Mouse (Mus musculus) forebrain, embryonic 16.5 days (tissue): ENCODE measurements at regions not wholly inside any gene's neighbourhood (a gene's known extent, or its start where the extent isn't known, plus 50 kb on each side); places are given as distances from the start of the nearest gene placed in this dataset.

Source experiments
- ATAC-seq: fragments of 200-750 bp; cut with Nextera tagmentation; 2 replicates; pipeline ENCODE4 v1.8.0; 2017; ENCODE audit warnings: mild to moderate bottlenecking, moderate library complexity
- H3K27ac ChIP-seq: fragments of 300-500 bp; sonication (generic); 2 replicates; pipeline ENCODE4 v1.5.1; 2014; ENCODE audit warnings: low read length, control low read depth
- H3K27me3 ChIP-seq: fragments of 300-500 bp; sonication (generic); replicated peaks from 2 replicates; pipeline ENCODE4 v1.6.1; 2014; ENCODE audit warnings: low read length; ENCODE audit not compliant: control insufficient read depth, insufficient read depth
- H3K36me3 ChIP-seq: fragments of 300-500 bp; sonication (generic); 2 replicates; pipeline ENCODE4 v1.6.1; 2014; ENCODE audit not compliant: control insufficient read depth, insufficient read depth
- H3K4me1 ChIP-seq: fragments of 300-500 bp; sonication (generic); replicated peaks from 2 replicates; pipeline ENCODE4 v1.6.1; 2014; ENCODE audit warnings: low read length; ENCODE audit not compliant: control insufficient read depth, insufficient read depth
- H3K4me2 ChIP-seq: fragments of 300-500 bp; sonication (generic); 2 replicates; pipeline ENCODE4 v1.6.1; 2014; ENCODE audit warnings: mild to moderate bottlenecking, low read length, control low read depth
- H3K4me3 ChIP-seq: fragments of 300-500 bp; sonication (generic); replicated peaks from 2 replicates; pipeline ENCODE4 v1.5.1; 2014; ENCODE audit warnings: mild to moderate bottlenecking, low read length, control low read depth
- H3K9ac ChIP-seq: fragments of 300-500 bp; sonication (generic); replicated peaks from 2 replicates; pipeline ENCODE4 v1.6.1; 2014; ENCODE audit warnings: low read depth, low read length, control low read depth
- H3K9me3 ChIP-seq: fragments of 300-500 bp; sonication (generic); 2 replicates; pipeline ENCODE4 v1.6.1; 2016; ENCODE audit warnings: low read length; ENCODE audit not compliant: control insufficient read depth
- whole genome bisulfite sequencing: fragments of 180-500 bp; shearing (Covaris S2); extraction: QIAGEN DNeasy Blood & Tissue Kit; methylation state at CpG from one replicate; pipeline ENCODE4 v1.1.7; 2014; 5-methylcytosine and 5-hydroxymethylcytosine counted together

GRCm38 (mm10) chr12:25268871-25269850 lies 172.2 kb upstream of the Id2 start:
- Histone ChIP-seq H3K4me1 (no peaks in the 10 kb centered on the region), H3K27ac (no peak overlapping the region), H3K4me3 (no peak overlapping the region), H3K9me3 (no peaks in the 10 kb centered on the region), H3K9ac (no peak overlapping the region), H3K4me2 (no peak overlapping the region), H3K36me3 (no peaks in the 10 kb centered on the region), H3K27me3 (no peaks in the 10 kb centered on the region)
- ATAC-seq, result no peak
- WGBS, result 66% methylated on average over 18 of the region's 18 CpGs

- Histone ChIP-seq H3K27me3 (no peaks in the 10 kb centered on the region), H3K4me3 (no peak overlapping the region), H3K27ac (no peak overlapping the region), H3K36me3 (no peaks in the 10 kb centered on the region), H3K4me2 (no peak overlapping the region), H3K9me3 (no peaks in the 10 kb centered on the region), H3K4me1 (no peaks in the 10 kb centered on the region), H3K9ac (no peak overlapping the region)
- ATAC-seq, result no peak
- 65% methylated on average over 7 of the region's 7 CpGs for WGBS
Measured at GRCm38 (mm10) chr12:25268323-25268722, 171.4 kb upstream of the Id2 start.

GRCm38 (mm10) chr12:25267572-25268115 lies 170.7 kb upstream of the Id2 start:
- H3K9ac ChIP-seq, result no peak overlapping the region
- no peak for ATAC-seq
- H3K4me3 ChIP-seq, result no peak overlapping the region
- H3K4me1 ChIP-seq, result no peaks in the 10 kb centered on the region
- no peaks in the 10 kb centered on the region for H3K27me3 ChIP-seq
- H3K9me3 ChIP-seq, result no peaks in the 10 kb centered on the region
- no peaks in the 10 kb centered on the region for H3K36me3 ChIP-seq
- 92% methylated on average over 13 of the region's 13 CpGs for whole genome bisulfite sequencing
- H3K4me2 ChIP-seq, result no peak overlapping the region
- H3K27ac ChIP-seq, result no peak overlapping the region

GRCm38 (mm10) chr12:25266701-25267571 lies 170.0 kb upstream of the Id2 start:
- Histone ChIP-seq H3K27me3 (no peaks in the 10 kb centered on the region), H3K36me3 (no peaks in the 10 kb centered on the region), H3K9ac (no peak overlapping the region), H3K4me2 (no peak overlapping the region), H3K27ac (no peak overlapping the region), H3K4me1 (no peaks in the 10 kb centered on the region), H3K9me3 (no peaks in the 10 kb centered on the region), H3K4me3 (no peak overlapping the region)
- WGBS, result 68% methylated on average over 17 of the region's 17 CpGs
- ATAC-seq, result no peak

- H3K4me3 ChIP-seq, result no peak overlapping the region
- no peak overlapping the region for H3K4me2 ChIP-seq
- no peaks in the 10 kb centered on the region for H3K4me1 ChIP-seq
- H3K9me3 ChIP-seq, result no peaks in the 10 kb centered on the region
- H3K27me3 ChIP-seq, result no peaks in the 10 kb centered on the region
- no peaks in the 10 kb centered on the region for H3K36me3 ChIP-seq
- no peak overlapping the region for H3K9ac ChIP-seq
- no peak overlapping the region for H3K27ac ChIP-seq
- 53% methylated on average over 11 of the region's 11 CpGs for WGBS
- no peak for ATAC-seq
Measured at GRCm38 (mm10) chr12:25265560-25266525, 168.9 kb upstream of the Id2 start.

- no peak overlapping the region for H3K9ac ChIP-seq
- no peak overlapping the region for H3K4me2 ChIP-seq
- WGBS, result 60% methylated on average over 13 of the region's 13 CpGs
- no peak overlapping the region for H3K27ac ChIP-seq
- ATAC-seq, result no peak
- no peaks in the 10 kb centered on the region for H3K27me3 ChIP-seq
- H3K9me3 ChIP-seq, result no peaks in the 10 kb centered on the region
- no peak overlapping the region for H3K4me3 ChIP-seq
- H3K36me3 ChIP-seq, result no peaks in the 10 kb centered on the region
- H3K4me1 ChIP-seq, result no peaks in the 10 kb centered on the region
Measured at GRCm38 (mm10) chr12:25265066-25265465, 168.1 kb upstream of the Id2 start.

GRCm38 (mm10) chr12:25264408-25264807 lies 167.5 kb upstream of the Id2 start:
- Histone ChIP-seq H3K9me3 (no peaks in the 10 kb centered on the region), H3K4me3 (no peak overlapping the region), H3K36me3 (no peaks in the 10 kb centered on the region), H3K27me3 (no peaks in the 10 kb centered on the region), H3K4me1 (no peaks in the 10 kb centered on the region), H3K9ac (no peak overlapping the region), H3K4me2 (no peak overlapping the region), H3K27ac (no peak overlapping the region)
- ATAC-seq, result no peak
- 94% methylated on average over 3 of the region's 3 CpGs for WGBS

GRCm38 (mm10) chr12:25262461-25262860 lies 165.5 kb upstream of the Id2 start:
- Histone ChIP-seq H3K27me3 (no peaks in the 10 kb centered on the region), H3K4me3 (no peak overlapping the region), H3K36me3 (no peaks in the 10 kb centered on the region), H3K27ac (no peak overlapping the region), H3K9me3 (no peaks in the 10 kb centered on the region), H3K9ac (no peak overlapping the region), H3K4me2 (no peak overlapping the region), H3K4me1 (no peaks in the 10 kb centered on the region)
- 59% methylated on average over 3 of the region's 3 CpGs for WGBS
- ATAC-seq, result peak; percentile 45; the same call in 1 of the 2 replicates
